Mouse (Mus musculus): ENCODE measurements at regions not wholly inside any gene's neighbourhood (a gene's known extent, or its start where the extent isn't known, plus 50 kb on each side); places are given as distances from the start of the nearest gene placed in this dataset.

GRCm38 (mm10) chr16:9270671-9271070 lies 440.8 kb downstream of the 1810013L24Rik start:
- no peak overlapping the region for H3K9ac ChIP-seq
- H3K4me2 ChIP-seq (ENCODE audit: low read depth), result no peak overlapping the region
- no peak for ATAC-seq
- no peaks in the 10 kb centered on the region for H3K36me3 ChIP-seq (ENCODE audit: insufficient read depth)
- no peak for TF ChIP-seq CTCF (IDR thresholded peaks at IDR 0.05; ENCODE audit: low read depth)
- no peak for DNase-seq
- H3K27me3 ChIP-seq (ENCODE audit: insufficient read depth, low read length), result no peaks in the 10 kb centered on the region
- H3K4me3 ChIP-seq (ENCODE audit: low read depth, low read length), result no peak overlapping the region
- WGBS, result 86% methylated on average over 1 of the region's 1 CpGs
- no peaks in the 10 kb centered on the region for H3K4me1 ChIP-seq (ENCODE audit: insufficient read depth)
- H3K9me3 ChIP-seq (ENCODE audit: low read length), result no peaks in the 10 kb centered on the region
- H3K27ac ChIP-seq (ENCODE audit: low read depth, low read length), result no peak overlapping the region

- ATAC-seq, result no peak
- H3K36me3 ChIP-seq (ENCODE audit: insufficient read depth), result no peaks in the 10 kb centered on the region
- no peak overlapping the region for H3K4me3 ChIP-seq (ENCODE audit: low read depth, low read length)
- H3K9me3 ChIP-seq (ENCODE audit: low read length), result no peaks in the 10 kb centered on the region
- no peaks in the 10 kb centered on the region for H3K4me1 ChIP-seq (ENCODE audit: insufficient read depth)
- H3K27ac ChIP-seq (ENCODE audit: low read depth, low read length), result no peak overlapping the region
- no peak for DNase-seq
- 54% methylated on average over 6 of the region's 6 CpGs for WGBS
- H3K9ac ChIP-seq, result no peak overlapping the region
- H3K27me3 ChIP-seq (ENCODE audit: insufficient read depth, low read length), result no peaks in the 10 kb centered on the region
- TF ChIP-seq CTCF (IDR thresholded peaks at IDR 0.05; ENCODE audit: low read depth), result no peak
- H3K4me2 ChIP-seq (ENCODE audit: low read depth), result no peak overlapping the region
Observed at GRCm38 (mm10) chr16:9273751-9274300, 443.9 kb downstream of the 1810013L24Rik start.

- Histone ChIP-seq H3K4me1 (ENCODE audit: insufficient read depth) (no peaks in the 10 kb centered on the region), H3K4me2 (ENCODE audit: low read depth) (no peak overlapping the region), H3K27ac (ENCODE audit: low read depth, low read length) (no peak overlapping the region), H3K9me3 (ENCODE audit: low read length) (no peaks in the 10 kb centered on the region), H3K4me3 (ENCODE audit: low read depth, low read length) (no peak overlapping the region), H3K9ac (no peak overlapping the region), H3K27me3 (ENCODE audit: insufficient read depth, low read length) (no peaks in the 10 kb centered on the region), H3K36me3 (ENCODE audit: insufficient read depth) (no peaks in the 10 kb centered on the region)
- ATAC-seq, result no peak
- WGBS, result 75% methylated on average over 7 of the region's 7 CpGs
- no peak for DNase-seq
- TF ChIP-seq CTCF (IDR thresholded peaks at IDR 0.05; ENCODE audit: low read depth), result no peak
Observed at GRCm38 (mm10) chr16:9274583-9275100, 444.7 kb downstream of the 1810013L24Rik start.

GRCm38 (mm10) chr16:9275426-9275825 lies 445.5 kb downstream of the 1810013L24Rik start:
- WGBS, result 90% methylated on average over 4 of the region's 4 CpGs
- H3K9me3 ChIP-seq (ENCODE audit: low read length), result no peaks in the 10 kb centered on the region
- H3K4me1 ChIP-seq (ENCODE audit: insufficient read depth), result peaks cover 6% of the 10 kb centered on the region; the same call in 1 of the 2 replicates
- H3K36me3 ChIP-seq (ENCODE audit: insufficient read depth), result no peaks in the 10 kb centered on the region
- H3K4me2 ChIP-seq (ENCODE audit: low read depth), result no peak overlapping the region
- no peaks in the 10 kb centered on the region for H3K27me3 ChIP-seq (ENCODE audit: insufficient read depth, low read length)
- H3K4me3 ChIP-seq (ENCODE audit: low read depth, low read length), result no peak overlapping the region
- H3K27ac ChIP-seq (ENCODE audit: low read depth, low read length), result no peak overlapping the region
- no peak for TF ChIP-seq CTCF (IDR thresholded peaks at IDR 0.05; ENCODE audit: low read depth)
- DNase-seq, result no peak
- no peak overlapping the region for H3K9ac ChIP-seq
- no peak for ATAC-seq

GRCm38 (mm10) chr16:9277064-9277463 lies 447.2 kb downstream of the 1810013L24Rik start:
- no peak overlapping the region for H3K9ac ChIP-seq
- WGBS, result 95% methylated on average over 1 of the region's 1 CpGs
- no peak for ATAC-seq

GRCm38 (mm10) chr16:9279726-9280125 lies 449.8 kb downstream of the 1810013L24Rik start:
- ATAC-seq, result no peak
- no peak for DNase-seq

More at GRCm38 (mm10) chr16:9277064-9277463, 447.2 kb downstream of the 1810013L24Rik start:
- Histone ChIP-seq H3K4me1 (ENCODE audit: insufficient read depth) (peaks cover 17% of the 10 kb centered on the region), H3K27me3 (ENCODE audit: insufficient read depth, low read length) (no peaks in the 10 kb centered on the region), H3K9me3 (ENCODE audit: low read length) (no peaks in the 10 kb centered on the region), H3K36me3 (ENCODE audit: insufficient read depth) (no peaks in the 10 kb centered on the region), H3K4me3 (ENCODE audit: low read depth, low read length) (no peak overlapping the region), H3K4me2 (ENCODE audit: low read depth) (no peak overlapping the region), H3K27ac (ENCODE audit: low read depth, low read length) (no peak overlapping the region)
- no peak for DNase-seq
- no peak for TF ChIP-seq CTCF (IDR thresholded peaks at IDR 0.05; ENCODE audit: low read depth)

GRCm38 (mm10) chr16:9280431-9280830 lies 450.5 kb downstream of the 1810013L24Rik start:
- Histone ChIP-seq H3K9me3 (ENCODE audit: low read length) (no peaks in the 10 kb centered on the region), H3K27me3 (ENCODE audit: insufficient read depth, low read length) (no peaks in the 10 kb centered on the region), H3K4me3 (ENCODE audit: low read depth, low read length) (no peak overlapping the region), H3K27ac (ENCODE audit: low read depth, low read length) (peak overlapping the region; percentile 66), H3K36me3 (ENCODE audit: insufficient read depth) (no peaks in the 10 kb centered on the region), H3K4me2 (ENCODE audit: low read depth) (no peak overlapping the region; the same call in 1 of the 2 replicates), H3K9ac (no peak overlapping the region), H3K4me1 (ENCODE audit: insufficient read depth) (peaks cover 17% of the 10 kb centered on the region)
- DNase-seq, result no peak
- WGBS, result 54% methylated on average over 4 of the region's 4 CpGs
- peak; percentile 17 for ATAC-seq
- no peak for TF ChIP-seq CTCF (IDR thresholded peaks at IDR 0.05; ENCODE audit: low read depth)

More at GRCm38 (mm10) chr16:9279726-9280125, 449.8 kb downstream of the 1810013L24Rik start:
- no peak overlapping the region for H3K27ac ChIP-seq (ENCODE audit: low read depth, low read length)
- no peak overlapping the region for H3K4me2 ChIP-seq (ENCODE audit: low read depth)
- peaks cover 17% of the 10 kb centered on the region for H3K4me1 ChIP-seq (ENCODE audit: insufficient read depth)
- no peak overlapping the region for H3K4me3 ChIP-seq (ENCODE audit: low read depth, low read length)
- H3K9ac ChIP-seq, result no peak overlapping the region
- H3K36me3 ChIP-seq (ENCODE audit: insufficient read depth), result no peaks in the 10 kb centered on the region
- no peaks in the 10 kb centered on the region for H3K9me3 ChIP-seq (ENCODE audit: low read length)
- 54% methylated on average over 6 of the region's 6 CpGs for WGBS
- TF ChIP-seq CTCF (IDR thresholded peaks at IDR 0.05; ENCODE audit: low read depth), result no peak
- H3K27me3 ChIP-seq (ENCODE audit: insufficient read depth, low read length), result no peaks in the 10 kb centered on the region

Data from forebrain, postnatal 0 days (tissue).